In genomic region chr4:86657176-86657575, GRCm38 (mm10) we compare ENCODE assay signal across 15 mouse cellular contexts. TPM values are rescaled to one million over a fixed set of nuclear protein-coding genes. Genes with fewer than 3 reads are reported as not detected.
DNase-seq lines count a peak whose midpoint lies in the region; ATAC-seq lines count a peak whose summit lies in the region.
"Had no signal": no experiment of that assay in that cellular context is flagged by ENCODE, and none has a peak within 500 bp of the region (broad histone marks: within the 10 kb centered on the region; RNA-seq: fewer than 3 reads in every experiment).

No protein-coding gene starts in this region.

- H3K27ac ChIP-seq in heart, embryonic 16.5 days (ENCODE audit: low read length), result peak overlapping the region; percentile 80
- H3K27ac ChIP-seq in midbrain, embryonic 15.5 days, result no peak overlapping the region
- H3K27ac ChIP-seq: limb, embryonic 12.5 days had no signal

- H3K4me1 ChIP-seq in heart, embryonic 16.5 days (ENCODE audit: control insufficient read depth, insufficient read depth, low read length), result peaks cover 11% of the 10 kb centered on the region
- no peaks in the 10 kb centered on the region for H3K4me1 ChIP-seq in midbrain, embryonic 15.5 days
- H3K4me1 ChIP-seq: limb, embryonic 12.5 days had no signal

- intact Hi-C loops in gastrocnemius, postnatal 36 days (cut with DNase I), result no loop called here

- H3K9me3 ChIP-seq in heart, embryonic 16.5 days (replicated peaks; ENCODE audit: control insufficient read depth, low read length), result no peaks in the 10 kb centered on the region
- H3K9me3 ChIP-seq in midbrain, embryonic 15.5 days, result no peaks in the 10 kb centered on the region
- H3K9me3 ChIP-seq: limb, embryonic 12.5 days had no signal

- H3K9ac ChIP-seq in heart, embryonic 16.5 days (ENCODE audit: low read length), result no peak overlapping the region
- H3K9ac ChIP-seq in midbrain, embryonic 15.5 days, result no peak overlapping the region
- H3K9ac ChIP-seq: limb, embryonic 12.5 days; lung, embryonic 14.5 days had no signal

- H3K36me3 ChIP-seq in heart, embryonic 16.5 days (ENCODE audit: control insufficient read depth, insufficient read depth), result peaks cover 43% of the 10 kb centered on the region
- H3K36me3 ChIP-seq in midbrain, embryonic 15.5 days (replicated peaks), result peaks cover 8% of the 10 kb centered on the region

- ATAC-seq in heart, embryonic 16.5 days (replicated peaks; ENCODE audit: extremely low read depth, insufficient read depth, low FRiP score), result peak; percentile 79
- no peak for ATAC-seq in midbrain, embryonic 15.5 days (replicated peaks)
- ATAC-seq in cerebellum, adult (ENCODE audit: insufficient number of reproducible peaks, low FRiP score, low TSS enrichment), result no peak

- no peaks in the 10 kb centered on the region for H3K27me3 ChIP-seq in heart, embryonic 16.5 days (ENCODE audit: control insufficient read depth, insufficient read depth, low read length)
- H3K27me3 ChIP-seq in midbrain, embryonic 15.5 days (replicated peaks), result no peaks in the 10 kb centered on the region
- H3K27me3 ChIP-seq: limb, embryonic 12.5 days had no signal

- peak; percentile 83 for DNase-seq in gastrocnemius, adult 18-20 months (ENCODE audit: low spot score)
- DNase-seq in gastrocnemius, postnatal 4 days (ENCODE audit: low spot score in 2 of 2), result no peak
- DNase-seq in gastrocnemius, postnatal 36 days, result peak; percentile 39 to 64
- peak; percentile 16 for DNase-seq in lung, postnatal 10 days
- DNase-seq in ovary, postnatal 36 days (ENCODE audit: low spot score), result no peak
- DNase-seq: adrenal gland, adult 2 months; kidney, postnatal 25 days; lung, embryonic 14.5 days; thymus, adult 18-20 months had no signal

- H3K4me3 ChIP-seq in heart, embryonic 16.5 days (ENCODE audit: low read length), result no peak overlapping the region
- no peak overlapping the region for H3K4me3 ChIP-seq in midbrain, embryonic 15.5 days
- H3K4me3 ChIP-seq: limb, embryonic 12.5 days; myocyte had no signal

- 55% methylated on average over 12 of the region's 12 CpGs for WGBS in heart, embryonic 16.5 days
- 94% methylated on average over 12 of the region's 12 CpGs for WGBS in midbrain, embryonic 15.5 days

- H3K4me2 ChIP-seq in heart, embryonic 16.5 days (ENCODE audit: low read depth, low read length), result no peak overlapping the region
- H3K4me2 ChIP-seq in midbrain, embryonic 15.5 days, result no peak overlapping the region
- H3K4me2 ChIP-seq: limb, embryonic 12.5 days; lung, embryonic 14.5 days; midbrain, embryonic 11.5 days had no signal

RNA-seq across cellular contexts. Expression of gene Plin2, which starts 12.7 kb away (rescaled TPM):
- total RNA-seq in gastrocnemius, adult 18-20 months (2021), result 10 to 100 TPM; 59.8 to 66.3 TPM
- 100 to 1,000 TPM in 1 of 2 experiments, 10 to 100 TPM in 1; 95.5 to 103 TPM for total RNA-seq in gastrocnemius, postnatal 4 days (2021)
- total RNA-seq in gastrocnemius, postnatal 36 days (2021), result 10 to 100 TPM; 51.7 to 54.1 TPM
- 76.3 and 79.3 TPM in 2 replicates for polyA plus RNA-seq in heart, embryonic 16.5 days (2015; fragmentation: Nextera tagmentation; extraction: Ambion mirVana)
- polyA plus RNA-seq in midbrain, embryonic 15.5 days (2015; fragmentation: Nextera tagmentation; extraction: Ambion mirVana), result 40.8 and 43.4 TPM in 2 replicates

RNA-seq across cellular contexts. Expression of gene Haus6, which starts 45.3 kb away (rescaled TPM):
- total RNA-seq in gastrocnemius, adult 18-20 months (2021), result 1 to 10 TPM; 4.8 to 5.5 TPM
- 10 to 100 TPM; 10.4 to 12.2 TPM for total RNA-seq in gastrocnemius, postnatal 4 days (2021)
- 1 to 10 TPM; 4.6 to 5.7 TPM for total RNA-seq in gastrocnemius, postnatal 36 days (2021)
- polyA plus RNA-seq in heart, embryonic 16.5 days (2015; fragmentation: Nextera tagmentation; extraction: Ambion mirVana), result 8.8 and 9.2 TPM in 2 replicates
- polyA plus RNA-seq in midbrain, embryonic 15.5 days (2015; fragmentation: Nextera tagmentation; extraction: Ambion mirVana), result 5.9 and 6.7 TPM in 2 replicates

Comparison
In these comparisons a context has a peak if more than half of its experiments do, and no peak if none do; other contexts are left out.
1. DNase-seq: peak in gastrocnemius, adult 18-20 months (single experiment), gastrocnemius, postnatal 36 days (2 of 2) and lung, postnatal 10 days (single experiment); none in gastrocnemius, postnatal 4 days (0 of 2) and ovary, postnatal 36 days (single experiment).